Mouse (Mus musculus): ENCODE measurements at regions not wholly inside any gene's neighbourhood (a gene's known extent, or its start where the extent isn't known, plus 50 kb on each side); places are given as distances from the start of the nearest gene placed in this dataset.

DNA sequence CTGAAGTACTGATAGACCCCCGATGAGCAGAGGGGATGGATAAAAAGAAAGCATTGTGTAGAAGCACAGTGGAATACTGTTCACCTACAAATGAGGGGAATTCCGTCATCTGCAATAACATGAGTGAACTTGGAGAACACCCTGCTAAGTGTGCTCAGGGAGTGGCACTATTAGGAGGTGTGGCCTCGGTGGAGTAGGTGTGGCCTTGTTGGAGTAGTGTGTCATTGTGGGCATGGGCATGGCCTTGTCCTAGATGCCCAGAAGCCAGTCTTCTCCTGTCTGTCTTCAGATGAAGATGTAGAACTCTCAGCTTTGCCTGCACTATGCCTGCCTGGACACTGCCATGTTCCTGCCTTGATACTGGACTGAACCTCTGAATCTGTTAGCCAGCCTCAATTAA, 86.2 kb upstream of the Kl start:
- H3K27ac ChIP-seq = no peak overlapping the region
- 96% methylated on average over 3 of the region's 3 CpGs for WGBS
- no peak for ATAC-seq (replicated peaks)

DNA sequence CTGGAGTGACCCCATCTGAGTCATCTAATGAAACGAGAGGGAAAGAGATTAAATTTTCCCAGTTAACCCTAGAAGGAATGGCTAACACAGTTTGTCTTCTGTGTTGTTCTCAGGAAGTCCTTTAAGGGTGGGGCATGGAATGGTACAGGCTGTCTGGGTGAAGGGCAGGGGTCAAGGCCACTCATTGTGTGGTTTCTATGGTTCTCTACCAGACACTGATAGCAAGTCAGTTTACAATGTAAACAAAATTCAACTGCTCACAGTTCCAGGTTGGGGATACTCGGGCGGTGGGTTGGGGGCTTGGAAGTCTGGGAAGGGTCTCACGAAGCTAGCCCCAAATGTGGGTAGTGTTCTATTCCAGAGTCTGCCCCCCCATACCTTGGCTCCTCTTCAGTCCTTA, 82.5 kb upstream of the Kl start:
- no peaks in the 10 kb centered on the region for H3K27me3 ChIP-seq (replicated peaks)
- H3K4me3 ChIP-seq = no peak overlapping the region
- 85% methylated on average over 4 of the region's 4 CpGs for WGBS
- H3K4me2 ChIP-seq = no peak overlapping the region
- H3K27ac ChIP-seq = no peak overlapping the region
- H3K4me1 ChIP-seq = no peaks in the 10 kb centered on the region
- no peaks in the 10 kb centered on the region for H3K9me3 ChIP-seq
- no peak overlapping the region for H3K9ac ChIP-seq
- no peaks in the 10 kb centered on the region for H3K36me3 ChIP-seq (replicated peaks)
- ATAC-seq (replicated peaks) = no peak

More for the DNA sequence above, 86.2 kb upstream of the Kl start:
- no peak overlapping the region for H3K4me2 ChIP-seq
- H3K4me1 ChIP-seq = no peaks in the 10 kb centered on the region
- no peak overlapping the region for H3K9ac ChIP-seq
- no peaks in the 10 kb centered on the region for H3K9me3 ChIP-seq
- H3K4me3 ChIP-seq = no peak overlapping the region
- no peaks in the 10 kb centered on the region for H3K27me3 ChIP-seq (replicated peaks)
- H3K36me3 ChIP-seq (replicated peaks) = no peaks in the 10 kb centered on the region

DNA sequence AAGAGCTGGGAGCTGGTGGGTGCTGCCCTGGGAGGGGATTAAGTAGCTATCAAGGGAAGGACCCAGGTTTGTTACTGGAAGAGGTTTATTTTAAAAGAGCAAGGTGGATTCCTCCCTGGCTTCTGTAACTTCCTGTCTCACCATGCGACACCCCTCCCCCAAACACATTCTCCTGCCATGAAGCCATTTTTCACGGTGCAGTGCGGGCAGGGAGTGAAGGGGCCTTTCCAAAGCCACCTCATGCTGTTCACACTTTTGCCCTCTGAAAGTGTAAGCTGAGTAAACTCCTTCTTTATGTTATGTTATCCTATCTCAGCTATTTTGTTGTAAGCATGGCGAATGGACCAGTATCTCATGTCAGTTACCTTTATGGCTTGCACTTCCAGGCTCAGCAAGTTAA, 73.6 kb upstream of the Kl start:
- 75% methylated on average over 4 of the region's 4 CpGs for WGBS
- H3K4me2 ChIP-seq = no peak overlapping the region
- H3K27ac ChIP-seq = no peak overlapping the region
- no peaks in the 10 kb centered on the region for H3K27me3 ChIP-seq (replicated peaks)
- no peak overlapping the region for H3K9ac ChIP-seq
- H3K4me3 ChIP-seq = no peak overlapping the region
- ATAC-seq (replicated peaks) = no peak
- no peaks in the 10 kb centered on the region for H3K4me1 ChIP-seq
- no peaks in the 10 kb centered on the region for H3K9me3 ChIP-seq
- no peaks in the 10 kb centered on the region for H3K36me3 ChIP-seq (replicated peaks)

DNA sequence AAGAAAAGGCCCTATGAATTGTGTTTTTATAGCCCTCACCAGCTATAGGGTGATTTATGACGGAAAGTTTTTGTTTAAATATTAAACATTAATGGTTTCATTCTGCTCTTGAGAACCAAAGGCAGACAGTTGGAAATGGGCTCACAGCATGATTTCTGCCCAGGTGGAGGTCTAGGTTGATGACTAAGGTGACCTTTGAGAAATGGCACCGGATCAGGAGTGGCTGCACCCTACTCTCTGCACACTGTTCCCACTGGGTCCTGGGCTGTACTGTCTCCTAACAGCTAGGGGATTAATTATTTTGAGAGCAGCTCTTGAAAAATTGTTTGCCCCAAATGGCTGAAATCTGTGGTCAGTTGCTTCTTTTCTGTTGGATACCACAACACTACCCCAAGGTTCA, 68.7 kb upstream of the Kl start:
- no peaks in the 10 kb centered on the region for H3K4me1 ChIP-seq
- ATAC-seq (replicated peaks) = no peak
- no peak overlapping the region for H3K4me2 ChIP-seq
- H3K4me3 ChIP-seq = no peak overlapping the region
- no peaks in the 10 kb centered on the region for H3K36me3 ChIP-seq (replicated peaks)
- no peak overlapping the region for H3K27ac ChIP-seq
- no peaks in the 10 kb centered on the region for H3K9me3 ChIP-seq
- H3K9ac ChIP-seq = no peak overlapping the region
- no peaks in the 10 kb centered on the region for H3K27me3 ChIP-seq (replicated peaks)
- 77% methylated on average over 2 of the region's 2 CpGs for WGBS

DNA sequence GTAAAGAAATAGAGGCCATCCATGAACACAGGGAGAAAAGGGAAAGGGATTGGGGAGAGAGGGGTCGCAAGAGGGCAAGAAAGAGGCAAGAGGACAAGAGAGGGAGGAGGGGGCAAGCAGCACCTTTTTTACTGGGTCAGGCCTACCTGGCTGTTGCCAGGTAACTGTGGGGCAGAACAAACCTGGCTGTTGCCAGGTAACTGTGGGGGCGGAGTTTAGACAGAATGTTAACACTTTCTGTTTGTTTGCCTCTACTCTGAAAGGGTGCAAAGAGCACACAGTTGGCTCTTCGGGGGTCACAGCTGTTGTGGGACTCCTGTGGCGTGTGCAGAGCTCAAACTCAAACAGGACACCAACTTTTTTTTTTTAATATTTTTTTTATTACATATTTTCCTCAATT, 62.3 kb upstream of the Kl start:
- 89% methylated on average over 4 of the region's 4 CpGs for WGBS
- Histone ChIP-seq H3K27me3 (replicated peaks) (no peaks in the 10 kb centered on the region), H3K36me3 (replicated peaks) (no peaks in the 10 kb centered on the region), H3K27ac (no peak overlapping the region), H3K9ac (no peak overlapping the region), H3K9me3 (no peaks in the 10 kb centered on the region), H3K4me3 (no peak overlapping the region), H3K4me1 (peaks cover 7% of the 10 kb centered on the region), H3K4me2 (no peak overlapping the region)
- no peak for ATAC-seq (replicated peaks)

DNA sequence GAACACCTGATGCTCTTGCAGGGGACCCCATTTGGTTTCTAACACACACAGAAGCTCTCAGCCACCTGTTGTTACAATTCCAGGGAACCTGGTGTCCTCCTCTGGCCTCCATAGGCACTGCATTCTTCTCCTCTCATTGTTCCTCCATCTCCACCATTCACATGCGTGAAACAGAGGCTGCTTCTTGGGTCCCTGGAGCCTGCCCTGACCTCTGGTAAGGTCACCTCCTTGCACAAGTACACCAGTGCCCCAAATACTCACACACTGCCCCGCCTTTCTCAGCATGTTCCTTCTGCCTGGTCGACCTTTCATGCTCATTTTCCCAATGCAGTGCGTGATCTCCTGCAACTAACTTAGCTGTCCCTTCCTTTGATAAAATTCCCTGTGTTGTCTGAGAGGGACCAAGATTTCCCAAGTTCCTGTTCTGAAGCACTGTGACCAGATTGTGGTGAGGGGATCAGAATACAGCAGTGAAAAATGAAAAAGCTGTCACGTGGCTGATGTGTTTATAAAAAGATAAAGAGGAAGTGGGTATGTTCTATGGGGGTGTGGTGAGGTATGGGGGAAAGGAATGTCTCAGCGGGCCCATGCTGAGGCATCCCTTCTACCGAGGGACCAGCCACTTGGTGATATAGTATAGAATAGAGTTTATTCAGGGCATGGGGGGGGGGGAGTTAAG, 61.0 kb upstream of the Kl start:
- Histone ChIP-seq H3K4me3 (no peak overlapping the region), H3K9ac (no peak overlapping the region), H3K27ac (no peak overlapping the region), H3K9me3 (no peaks in the 10 kb centered on the region), H3K4me2 (no peak overlapping the region), H3K36me3 (replicated peaks) (no peaks in the 10 kb centered on the region), H3K27me3 (replicated peaks) (no peaks in the 10 kb centered on the region), H3K4me1 (peaks cover 7% of the 10 kb centered on the region)
- ATAC-seq (replicated peaks) = no peak
- 63% methylated on average over 7 of the region's 7 CpGs for WGBS

DNA sequence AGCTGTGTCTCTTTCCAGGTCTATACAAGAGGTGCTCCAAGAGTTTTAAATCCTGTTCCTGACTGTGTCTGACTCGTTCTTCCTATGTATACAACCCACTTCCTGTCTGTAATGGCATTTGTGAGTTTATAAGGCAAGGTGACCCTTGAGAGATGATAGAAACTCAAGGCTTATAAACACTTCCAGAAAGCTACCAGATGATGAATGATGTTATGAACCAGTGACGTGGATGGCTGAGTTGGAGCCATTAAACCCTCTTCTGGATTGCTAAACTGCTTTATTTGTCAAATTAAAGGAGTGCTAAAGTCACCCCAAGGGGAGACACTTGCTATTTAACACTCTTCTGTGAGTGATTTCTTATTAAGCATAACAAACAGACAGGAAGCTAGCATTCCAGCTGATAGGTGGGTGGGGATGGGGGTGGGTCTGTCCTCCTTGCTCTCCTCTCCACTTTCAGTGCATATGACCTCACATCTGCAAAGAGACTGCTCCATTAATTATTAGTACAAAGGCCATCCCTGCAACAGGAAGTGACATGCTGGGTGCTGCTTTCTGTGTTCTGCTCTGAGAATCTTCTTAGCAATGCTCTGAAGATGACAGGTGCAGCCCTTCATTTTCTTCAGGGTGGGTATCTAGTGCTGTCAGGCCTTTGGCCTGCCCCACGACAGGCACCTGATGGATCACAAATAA, 58.2 kb upstream of the Kl start:
- H3K27ac ChIP-seq = peak overlapping the region; percentile 21; the same call in 1 of the 2 replicates
- H3K9ac ChIP-seq = no peak overlapping the region
- H3K9me3 ChIP-seq = no peaks in the 10 kb centered on the region
- H3K27me3 ChIP-seq (replicated peaks) = no peaks in the 10 kb centered on the region
- H3K36me3 ChIP-seq (replicated peaks) = no peaks in the 10 kb centered on the region
- no peak overlapping the region for H3K4me2 ChIP-seq
- 59% methylated on average over 3 of the region's 3 CpGs for whole genome bisulfite sequencing
- H3K4me3 ChIP-seq = no peak overlapping the region
- H3K4me1 ChIP-seq = peaks cover 7% of the 10 kb centered on the region
- ATAC-seq (replicated peaks) = peak; percentile 67

DNA sequence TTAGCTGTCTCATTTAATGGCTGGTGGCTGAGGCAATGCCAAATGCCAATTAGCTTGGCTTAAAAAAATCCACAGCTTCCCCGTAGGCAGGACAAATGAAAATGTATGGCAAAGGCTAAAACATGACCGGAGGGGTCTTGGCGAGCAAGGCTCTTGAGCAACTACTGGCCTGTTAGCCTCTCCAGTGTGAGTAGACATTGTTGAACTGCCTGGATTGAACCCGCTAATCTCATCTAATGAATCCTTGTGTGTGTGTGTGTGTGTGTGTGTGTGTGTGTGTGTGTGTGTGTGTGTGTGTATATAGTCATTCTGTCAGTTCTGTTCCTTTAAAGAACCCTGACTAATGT, 57.7 kb upstream of the Kl start:
- 44% methylated on average over 4 of the region's 4 CpGs for WGBS
- Histone ChIP-seq H3K4me1 (peaks cover 7% of the 10 kb centered on the region), H3K36me3 (replicated peaks) (no peaks in the 10 kb centered on the region), H3K27me3 (replicated peaks) (no peaks in the 10 kb centered on the region), H3K4me2 (no peak overlapping the region), H3K4me3 (no peak overlapping the region), H3K9ac (no peak overlapping the region), H3K27ac (peak overlapping the region; percentile 21; the same call in 1 of the 2 replicates), H3K9me3 (no peaks in the 10 kb centered on the region)
- ATAC-seq (replicated peaks) = peak; percentile 65

DNA sequence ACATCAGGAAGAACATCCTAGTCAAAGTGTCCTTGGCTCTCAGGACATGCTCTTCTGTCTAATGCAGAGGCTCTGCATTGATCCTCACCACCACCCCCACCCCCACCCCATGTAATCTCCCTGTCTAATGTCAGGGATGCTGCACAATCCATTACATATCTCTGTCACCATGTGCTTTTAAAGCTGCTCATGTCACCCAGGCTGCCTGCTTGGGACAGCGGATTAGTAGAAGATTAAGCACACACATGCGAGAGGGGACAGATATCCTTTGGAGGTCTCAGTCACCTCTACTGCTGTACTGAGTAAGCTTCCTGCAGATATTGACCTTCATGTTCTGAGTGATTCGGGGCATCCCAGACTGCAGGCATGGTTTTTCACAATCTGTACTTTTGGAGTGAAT, 50.7 kb upstream of the Kl start:
- no peak for ATAC-seq (replicated peaks)
- Histone ChIP-seq H3K4me3 (no peak overlapping the region), H3K4me2 (no peak overlapping the region), H3K27me3 (replicated peaks) (no peaks in the 10 kb centered on the region), H3K27ac (no peak overlapping the region), H3K9me3 (no peaks in the 10 kb centered on the region), H3K9ac (no peak overlapping the region), H3K36me3 (replicated peaks) (no peaks in the 10 kb centered on the region), H3K4me1 (peaks cover 17% of the 10 kb centered on the region)
- WGBS = 58% methylated on average over 3 of the region's 3 CpGs
